Mouse (Mus musculus): ENCODE results near the gene Nr4a1.

Gene Nr4a1

DNA sequence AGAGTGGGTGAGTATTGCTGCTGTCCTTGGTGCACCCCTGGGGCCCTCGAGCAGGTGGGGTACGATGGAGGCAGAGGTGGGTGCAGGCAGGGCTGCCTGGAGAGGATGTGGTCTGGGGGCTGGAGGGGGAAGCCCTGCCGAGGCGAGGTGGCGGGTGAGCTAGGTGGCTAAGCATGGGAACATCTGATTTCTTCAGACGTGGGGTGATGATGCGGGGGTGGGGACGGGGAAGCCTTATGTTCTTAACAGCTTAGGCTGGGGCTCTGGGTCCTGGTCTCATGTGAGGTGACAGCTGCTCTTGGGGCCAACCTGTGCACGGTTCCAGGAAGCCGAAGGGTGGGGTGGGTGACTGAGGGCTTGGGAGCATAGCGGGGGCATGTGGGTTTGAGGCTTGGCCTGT lies 4.4 kb downstream of the Nr4a1 start:
- no peak for DNase-seq

GRCm38 (mm10) chr15:101259922-101260321 lies 5.9 kb downstream of the Nr4a1 start:
- no peak for DNase-seq

- peak in 1 of 2 experiments; percentile 45 for DNase-seq
Observed at GRCm38 (mm10) chr15:101260387-101260786, 6.3 kb downstream of the Nr4a1 start.

- no peak for DNase-seq
Observed at GRCm38 (mm10) chr15:101260874-101261622, 7.0 kb downstream of the Nr4a1 start.

- DNase-seq = no peak
Observed at GRCm38 (mm10) chr15:101262502-101262901, 8.4 kb downstream of the Nr4a1 start.

DNA sequence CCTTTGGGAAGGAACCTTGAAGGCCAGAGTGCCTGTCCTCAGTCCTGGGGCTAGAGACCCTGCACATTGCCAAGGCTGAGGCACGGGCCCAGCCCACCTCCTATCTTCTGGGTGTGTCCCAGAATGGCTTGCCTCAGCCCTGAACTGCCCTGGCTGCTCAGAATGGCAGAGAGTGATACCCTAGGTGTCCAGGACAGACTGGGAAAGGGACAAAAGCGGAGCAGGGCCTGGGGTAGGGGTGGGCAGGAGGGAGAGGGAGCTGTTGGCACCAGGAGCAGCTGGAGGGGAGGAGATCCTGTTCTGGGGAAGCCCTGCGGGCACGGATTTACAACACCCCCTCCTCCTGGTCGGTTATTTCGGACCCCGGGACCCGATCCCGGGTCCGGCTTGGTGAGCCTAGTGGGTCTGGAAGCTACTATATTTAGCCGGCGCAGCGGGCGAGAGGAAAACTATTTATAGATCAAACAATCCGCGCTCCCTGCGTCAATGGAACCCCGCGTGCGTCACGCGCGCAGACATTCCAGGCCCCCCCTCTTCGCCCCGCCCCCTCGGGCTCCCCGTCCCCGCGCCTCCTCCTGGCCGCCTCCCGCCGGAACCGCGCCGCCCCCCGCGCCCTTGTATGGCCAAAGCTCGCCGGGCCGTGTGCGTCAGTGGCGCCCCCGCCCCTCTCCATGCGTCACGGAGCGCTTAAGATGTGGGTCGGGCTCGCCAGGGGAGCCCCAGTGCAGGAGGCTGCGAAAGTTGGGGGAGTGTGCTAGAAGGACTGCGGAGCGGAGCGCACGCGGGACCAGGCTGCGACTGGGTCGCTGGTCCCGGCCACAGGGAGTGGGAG lies 12.3 kb downstream of the Nr4a1 start:
- peak; percentile 86 to 90 for DNase-seq

DNA sequence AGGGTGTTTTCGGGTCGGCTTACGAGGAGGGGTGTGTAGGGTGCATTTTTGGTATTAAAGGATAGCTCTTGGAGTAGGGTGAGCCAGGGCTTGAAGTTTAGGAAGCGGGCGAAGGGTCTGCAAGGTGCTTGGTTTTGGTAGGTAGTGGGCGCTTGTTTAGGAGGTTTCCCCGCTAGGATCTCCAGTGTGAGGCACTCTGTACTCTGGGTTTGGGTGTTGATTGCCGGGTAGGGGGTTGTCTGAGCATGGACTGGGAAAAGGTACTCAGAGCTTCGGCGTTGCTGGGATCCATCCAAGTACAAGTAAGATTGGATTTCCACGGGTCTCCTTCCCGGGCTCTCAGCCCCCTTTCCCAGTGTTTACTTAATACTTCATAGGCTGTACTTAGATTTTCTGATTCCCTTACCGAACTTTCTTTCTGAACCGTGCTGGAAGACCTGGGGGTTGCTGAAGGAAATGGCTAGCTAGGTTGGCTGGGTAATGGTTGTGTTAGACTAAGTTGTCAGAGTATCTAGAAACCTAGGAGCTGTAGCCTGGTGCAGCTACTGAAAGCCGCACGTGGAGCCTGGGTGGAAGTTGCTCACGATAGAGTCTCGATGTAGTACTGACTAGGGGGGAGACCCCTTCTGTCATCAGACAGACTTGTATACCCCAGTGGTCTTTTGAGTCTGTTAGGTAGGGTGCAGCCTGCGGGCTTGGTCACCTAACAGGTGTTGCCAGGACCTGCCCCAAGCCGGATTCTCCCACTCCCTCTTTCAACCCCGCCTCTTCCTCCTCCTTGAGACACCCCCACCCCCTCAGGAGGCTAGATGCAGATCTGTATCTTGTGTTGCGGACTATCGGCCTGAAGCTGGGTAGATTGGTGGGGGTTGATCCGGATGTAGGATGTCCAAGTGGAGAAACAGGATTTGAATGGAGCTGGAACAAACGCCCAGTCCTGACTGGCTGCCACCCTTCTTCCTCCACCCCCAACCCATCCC lies 13.3 kb downstream of the Nr4a1 start:
- DNase-seq = no peak

GRCm38 (mm10) chr15:101270101-101270820 lies 16.2 kb downstream of the Nr4a1 start:
- no peak for DNase-seq

DNA sequence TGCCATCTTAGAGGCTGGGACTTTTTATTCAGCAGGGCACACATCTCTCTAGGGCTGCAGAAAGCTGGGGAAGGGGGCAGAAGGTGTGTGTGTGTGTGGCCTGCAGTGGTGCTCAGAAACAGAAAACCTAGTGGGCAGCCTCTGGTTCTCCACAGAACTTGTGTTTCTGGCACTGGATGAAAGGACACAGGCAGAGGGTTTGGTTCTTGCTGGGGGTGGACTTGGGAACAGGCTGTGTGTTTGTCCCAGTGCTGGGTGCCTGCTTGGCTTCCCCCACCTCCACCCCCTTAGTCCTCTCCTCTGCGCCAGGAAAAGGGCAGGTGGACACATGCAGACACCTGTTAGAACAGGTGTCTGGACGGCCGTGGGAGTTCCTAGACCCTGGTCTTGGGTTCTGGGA lies 17.0 kb downstream of the Nr4a1 start:
- no peak for DNase-seq

- DNase-seq = no peak
Observed at GRCm38 (mm10) chr15:101271513-101271912, 17.4 kb downstream of the Nr4a1 start.

- no peak for DNase-seq
Observed at GRCm38 (mm10) chr15:101274380-101274779, 20.3 kb downstream of the Nr4a1 start.

DNA sequence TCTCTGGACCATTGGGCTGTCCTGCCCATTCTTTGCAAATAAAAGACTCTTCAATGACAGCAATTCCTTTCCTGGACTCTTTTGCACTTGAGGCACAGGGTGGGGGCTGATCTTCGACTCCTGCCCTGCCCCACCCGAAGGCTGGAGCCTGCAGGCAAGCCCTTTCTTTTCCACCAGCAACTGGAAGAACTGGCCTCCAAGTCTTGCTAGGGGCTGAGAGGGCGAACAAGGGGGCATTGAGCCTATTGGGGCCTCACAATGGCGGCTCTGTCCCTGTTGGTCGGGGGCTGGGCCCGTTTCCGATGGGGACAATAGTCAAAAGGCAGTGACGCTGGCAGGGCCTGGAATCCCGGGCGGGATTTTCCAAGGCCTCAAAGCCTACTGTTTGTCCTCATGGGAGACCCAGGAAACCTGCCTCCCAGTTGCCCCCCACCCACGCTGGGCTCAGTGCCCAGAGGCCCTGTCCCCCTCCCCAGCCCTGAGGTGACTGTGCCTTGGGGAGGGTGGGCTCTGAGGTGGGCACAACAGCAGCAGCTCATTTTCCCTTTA lies 23.4 kb downstream of the Nr4a1 start:
- DNase-seq = peak in 1 of 2 experiments; percentile 46

DNA sequence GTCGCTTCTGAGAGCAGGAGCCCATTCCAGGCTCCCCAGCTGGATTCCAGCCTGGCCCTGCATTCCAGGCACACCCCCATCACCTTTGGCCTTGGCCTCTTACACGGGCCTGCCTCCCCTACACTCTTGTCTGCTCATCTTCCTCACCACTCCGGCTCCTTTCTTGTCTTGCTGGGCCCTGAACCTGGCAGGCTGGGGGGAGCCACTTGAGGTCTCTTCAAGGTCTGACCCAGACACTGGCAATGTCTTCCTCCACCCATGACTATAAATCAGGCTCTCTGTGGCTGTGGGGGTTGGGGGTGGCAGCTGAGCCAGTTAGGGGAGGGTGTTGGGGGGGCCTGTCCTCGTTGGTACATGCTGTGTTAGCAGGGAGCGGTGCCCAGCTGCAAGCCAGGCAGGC lies 24.5 kb downstream of the Nr4a1 start:
- DNase-seq = no peak

- no peak for DNase-seq
Observed at GRCm38 (mm10) chr15:101279430-101279999, 25.4 kb downstream of the Nr4a1 start.

DNA sequence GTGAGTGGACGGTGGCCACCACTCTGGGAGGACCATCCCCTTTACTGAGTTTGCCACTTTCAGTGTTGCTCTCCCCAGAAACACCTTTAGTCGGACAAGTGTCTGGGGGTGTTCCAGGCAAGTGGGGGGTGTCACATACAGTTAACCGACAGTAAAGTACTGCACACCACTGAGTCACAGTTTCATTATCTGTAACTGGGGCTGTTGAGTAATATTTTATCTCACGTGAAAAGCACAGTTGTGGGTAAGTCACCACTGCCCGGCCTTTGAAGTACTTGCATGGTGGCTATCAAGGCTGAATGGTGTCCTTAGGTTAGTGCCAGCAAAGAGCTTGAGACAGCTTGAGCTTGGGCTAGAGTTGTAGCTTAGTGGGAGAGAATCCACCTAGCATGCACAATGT lies 28.4 kb downstream of the Nr4a1 start:
- no peak for DNase-seq

GRCm38 (mm10) chr15:101283183-101283910 lies 29.3 kb downstream of the Nr4a1 start:
- DNase-seq = peak; percentile 81 to 86

- peak; percentile 96 for DNase-seq
Observed at GRCm38 (mm10) chr15:101283911-101284750, 30.1 kb downstream of the Nr4a1 start, which contains the start of gene Atg101. Gene Atg101, plus strand, starts transcription at chr15:101284272.

- peak in 1 of 2 experiments; percentile 29 for DNase-seq
Observed at GRCm38 (mm10) chr15:101286129-101286770, 32.2 kb downstream of the Nr4a1 start.

- no peak for DNase-seq
Observed at GRCm38 (mm10) chr15:101287361-101287760, 33.3 kb downstream of the Nr4a1 start.

All from cerebellum, postnatal 10 days (tissue).